Mouse (Mus musculus): ENCODE measurements around the gene Sypl. TPM values are rescaled to one million over a fixed set of nuclear protein-coding genes. Genes with fewer than 3 reads are reported as not detected.

Gene Sypl
- polyA plus RNA-seq, 1 experiment = 28.9 TPM

- no peak for DNase-seq (ENCODE audit: low read depth)
- no peak for TF ChIP-seq CTCF (IDR thresholded peaks at IDR 0.05; ENCODE audit: borderline replicate concordance, extremely low read depth, insufficient read depth, insufficient read length)
Observed at GRCm38 (mm10) chr12:33007176-33007575, 53.5 kb downstream of the Sypl start.

- TF ChIP-seq CTCF (IDR thresholded peaks at IDR 0.05; ENCODE audit: borderline replicate concordance, extremely low read depth, insufficient read depth, insufficient read length) (no peak), POLR2A (IDR thresholded peaks at IDR 0.05; ENCODE audit: borderline replicate concordance, extremely low read depth, insufficient read depth, insufficient read length, poor library complexity, severe bottlenecking) (no peak)
- no peak for DNase-seq (ENCODE audit: low read depth)
Observed at GRCm38 (mm10) chr12:33008305-33009110, 54.8 kb downstream of the Sypl start.

- no peak for TF ChIP-seq POLR2A (IDR thresholded peaks at IDR 0.05; ENCODE audit: borderline replicate concordance, extremely low read depth, insufficient read depth, insufficient read length, poor library complexity, severe bottlenecking)
- TF ChIP-seq CTCF (IDR thresholded peaks at IDR 0.05; ENCODE audit: borderline replicate concordance, extremely low read depth, insufficient read depth, insufficient read length) = no peak
- no peak for DNase-seq (ENCODE audit: low read depth)
Observed at GRCm38 (mm10) chr12:33009206-33009966, 55.7 kb downstream of the Sypl start.

GRCm38 (mm10) chr12:33010026-33010425, 56.3 kb downstream of the Sypl start:
- DNase-seq (ENCODE audit: low read depth) = no peak
- TF ChIP-seq CTCF (IDR thresholded peaks at IDR 0.05; ENCODE audit: borderline replicate concordance, extremely low read depth, insufficient read depth, insufficient read length) (peak; percentile 49; the same call in 1 of the 2 replicates), POLR2A (IDR thresholded peaks at IDR 0.05; ENCODE audit: borderline replicate concordance, extremely low read depth, insufficient read depth, insufficient read length, poor library complexity, severe bottlenecking) (no peak)

- TF ChIP-seq POLR2A (IDR thresholded peaks at IDR 0.05; ENCODE audit: borderline replicate concordance, extremely low read depth, insufficient read depth, insufficient read length, poor library complexity, severe bottlenecking) (no peak), CTCF (IDR thresholded peaks at IDR 0.05; ENCODE audit: borderline replicate concordance, extremely low read depth, insufficient read depth, insufficient read length) (no peak)
- DNase-seq (ENCODE audit: low read depth) = peak; percentile 82
Observed at GRCm38 (mm10) chr12:33014050-33014796, 60.5 kb downstream of the Sypl start.

GRCm38 (mm10) chr12:33015103-33015502, 61.4 kb downstream of the Sypl start:
- DNase-seq (ENCODE audit: low read depth) = no peak
- TF ChIP-seq POLR2A (IDR thresholded peaks at IDR 0.05; ENCODE audit: borderline replicate concordance, extremely low read depth, insufficient read depth, insufficient read length, poor library complexity, severe bottlenecking) (no peak), CTCF (IDR thresholded peaks at IDR 0.05; ENCODE audit: borderline replicate concordance, extremely low read depth, insufficient read depth, insufficient read length) (no peak)

- TF ChIP-seq CTCF (IDR thresholded peaks at IDR 0.05; ENCODE audit: borderline replicate concordance, extremely low read depth, insufficient read depth, insufficient read length) = no peak
- no peak for TF ChIP-seq POLR2A (IDR thresholded peaks at IDR 0.05; ENCODE audit: borderline replicate concordance, extremely low read depth, insufficient read depth, insufficient read length, poor library complexity, severe bottlenecking)
- DNase-seq (ENCODE audit: low read depth) = no peak
Observed at GRCm38 (mm10) chr12:33016824-33017705, 63.4 kb downstream of the Sypl start.

- DNase-seq (ENCODE audit: low read depth) = no peak
- TF ChIP-seq POLR2A (IDR thresholded peaks at IDR 0.05; ENCODE audit: borderline replicate concordance, extremely low read depth, insufficient read depth, insufficient read length, poor library complexity, severe bottlenecking) = no peak
- TF ChIP-seq CTCF (IDR thresholded peaks at IDR 0.05; ENCODE audit: borderline replicate concordance, extremely low read depth, insufficient read depth, insufficient read length) = no peak
Observed at GRCm38 (mm10) chr12:33018601-33019000, 64.9 kb downstream of the Sypl start.

GRCm38 (mm10) chr12:33020011-33020410, 66.3 kb downstream of the Sypl start:
- TF ChIP-seq POLR2A (IDR thresholded peaks at IDR 0.05; ENCODE audit: borderline replicate concordance, extremely low read depth, insufficient read depth, insufficient read length, poor library complexity, severe bottlenecking) (no peak), CTCF (IDR thresholded peaks at IDR 0.05; ENCODE audit: borderline replicate concordance, extremely low read depth, insufficient read depth, insufficient read length) (no peak)
- no peak for DNase-seq (ENCODE audit: low read depth)

- TF ChIP-seq CTCF (IDR thresholded peaks at IDR 0.05; ENCODE audit: borderline replicate concordance, extremely low read depth, insufficient read depth, insufficient read length) (no peak), POLR2A (IDR thresholded peaks at IDR 0.05; ENCODE audit: borderline replicate concordance, extremely low read depth, insufficient read depth, insufficient read length, poor library complexity, severe bottlenecking) (no peak)
Observed at GRCm38 (mm10) chr12:33021140-33021539, 67.4 kb downstream of the Sypl start.

More at GRCm38 (mm10) chr12:33021140-33021539, 67.4 kb downstream of the Sypl start:
- no peak for DNase-seq (ENCODE audit: low read depth)
